Mouse (Mus musculus): ENCODE data around the gene Dnah8. TPM values are rescaled to one million over a fixed set of nuclear protein-coding genes. Genes with fewer than 3 reads are reported as not detected.
A peak's percentile ranks its signal among the peaks of the same experiment; 100 is the strongest.
"Not testable (repeated sequence)": the region's sequence is repeated elsewhere in the genome, so short reads cannot be mapped to it uniquely, and the experiment has no call there.

The Dnah8 gene
- polyA plus RNA-seq (2015; fragmentation: Nextera tagmentation; extraction: Ambion mirVana), result 0.43 TPM in 2 replicates

GRCm38 (mm10) chr17:30624132-30624531 is at the start of gene Dnah8:
TSS of gene Dnah8 (plus strand) at chr17:30624354.
- H3K36me3 ChIP-seq (ENCODE audit: insufficient read depth, low read length); H3K4me1 ChIP-seq (replicated peaks; ENCODE audit: insufficient read depth, low read length); H3K4me2 ChIP-seq (ENCODE audit: low read length); ATAC-seq (replicated peaks; ENCODE audit: low FRiP score, low read depth); H3K27ac ChIP-seq; H3K9me3 ChIP-seq (replicated peaks; ENCODE audit: low read length); DNase-seq (ENCODE audit: low spot score); H3K9ac ChIP-seq (ENCODE audit: low read depth, low read length); H3K4me3 ChIP-seq (replicated peaks; ENCODE audit: low read depth, low read length); H3K27me3 ChIP-seq (ENCODE audit: insufficient read depth, low read length): not testable (repeated sequence)
- no CpG with 5 or more reads among the region's 20 CpGs for WGBS

- H3K36me3 ChIP-seq (ENCODE audit: insufficient read depth, low read length), result no peaks in the 10 kb centered on the region
- H3K4me2 ChIP-seq (ENCODE audit: low read length), result peak overlapping the region; percentile 90
- H3K9ac ChIP-seq (ENCODE audit: low read depth, low read length), result no peak overlapping the region
- DNase-seq (ENCODE audit: low spot score) (no peak), ATAC-seq (replicated peaks; ENCODE audit: low FRiP score, low read depth) (no peak)
- no peak overlapping the region for H3K27ac ChIP-seq
- no peaks in the 10 kb centered on the region for H3K27me3 ChIP-seq (ENCODE audit: insufficient read depth, low read length)
- H3K4me1 ChIP-seq (replicated peaks; ENCODE audit: insufficient read depth, low read length), result peaks cover 30% of the 10 kb centered on the region
- WGBS, result 63% methylated on average over 8 of the region's 8 CpGs
- no peak for TF ChIP-seq CTCF (IDR thresholded peaks at IDR 0.05; ENCODE audit: low read depth)
- H3K4me3 ChIP-seq (replicated peaks; ENCODE audit: low read depth, low read length), result no peak overlapping the region
- H3K9me3 ChIP-seq (replicated peaks; ENCODE audit: low read length), result no peaks in the 10 kb centered on the region
These were observed 49.4 kb upstream of the Dnah8 start for GRCm38 (mm10) chr17:30574783-30575075.

DNA sequence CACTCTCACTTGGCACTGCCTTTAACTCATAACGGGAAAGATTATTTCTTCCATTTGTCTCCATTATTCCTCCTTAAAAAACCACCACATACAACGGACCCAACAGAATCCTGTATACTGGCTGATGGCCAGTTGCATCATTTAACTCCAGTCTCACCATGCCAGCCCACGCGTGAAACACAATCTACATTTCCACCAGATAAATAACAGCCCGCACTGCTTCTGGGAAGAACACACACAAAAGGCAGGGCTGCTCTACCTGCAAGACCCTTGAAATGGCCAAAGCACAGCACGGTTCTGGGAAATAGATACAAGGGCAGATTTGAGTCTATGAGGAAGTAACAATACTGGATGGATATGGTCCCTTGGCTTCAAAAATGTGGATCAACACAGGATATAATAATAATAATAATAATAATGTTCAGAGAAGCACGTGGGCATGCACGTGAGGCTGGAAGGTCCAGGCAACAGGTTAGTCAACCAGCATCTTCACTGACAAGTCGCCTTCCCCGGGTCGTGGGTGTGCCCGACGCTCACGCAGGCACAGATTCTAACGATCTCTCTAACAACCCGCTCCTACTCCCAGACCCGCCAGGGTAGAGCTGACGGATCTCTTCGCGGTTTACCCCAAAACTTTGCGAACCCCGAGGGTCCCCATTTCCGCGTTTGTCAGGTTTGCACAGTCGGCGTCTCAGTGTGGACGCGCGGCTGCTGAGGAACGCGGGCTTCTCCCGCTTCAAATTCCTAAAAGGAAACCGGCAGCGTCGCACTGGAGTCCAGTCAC is 48.8 kb upstream of the Dnah8 start:
- peak overlapping the region; percentile 90 for H3K4me2 ChIP-seq (ENCODE audit: low read length)
- no peaks in the 10 kb centered on the region for H3K9me3 ChIP-seq (replicated peaks; ENCODE audit: low read length)
- H3K27me3 ChIP-seq (ENCODE audit: insufficient read depth, low read length), result no peaks in the 10 kb centered on the region
- H3K4me1 ChIP-seq (replicated peaks; ENCODE audit: insufficient read depth, low read length), result peaks cover 25% of the 10 kb centered on the region
- peak overlapping the region; percentile 80 for H3K9ac ChIP-seq (ENCODE audit: low read depth, low read length)
- ATAC-seq (replicated peaks; ENCODE audit: low FRiP score, low read depth), result peak; percentile 23; the same call in 1 of the 2 replicates
- peak overlapping the region; percentile 89 for H3K27ac ChIP-seq
- no peak for TF ChIP-seq CTCF (IDR thresholded peaks at IDR 0.05; ENCODE audit: low read depth)
- no peaks in the 10 kb centered on the region for H3K36me3 ChIP-seq (ENCODE audit: insufficient read depth, low read length)
- peak overlapping the region; percentile 81 for H3K4me3 ChIP-seq (replicated peaks; ENCODE audit: low read depth, low read length)
- peak; percentile 51 for DNase-seq (ENCODE audit: low spot score)
- 4% methylated on average over 35 of the region's 35 CpGs for WGBS

DNA sequence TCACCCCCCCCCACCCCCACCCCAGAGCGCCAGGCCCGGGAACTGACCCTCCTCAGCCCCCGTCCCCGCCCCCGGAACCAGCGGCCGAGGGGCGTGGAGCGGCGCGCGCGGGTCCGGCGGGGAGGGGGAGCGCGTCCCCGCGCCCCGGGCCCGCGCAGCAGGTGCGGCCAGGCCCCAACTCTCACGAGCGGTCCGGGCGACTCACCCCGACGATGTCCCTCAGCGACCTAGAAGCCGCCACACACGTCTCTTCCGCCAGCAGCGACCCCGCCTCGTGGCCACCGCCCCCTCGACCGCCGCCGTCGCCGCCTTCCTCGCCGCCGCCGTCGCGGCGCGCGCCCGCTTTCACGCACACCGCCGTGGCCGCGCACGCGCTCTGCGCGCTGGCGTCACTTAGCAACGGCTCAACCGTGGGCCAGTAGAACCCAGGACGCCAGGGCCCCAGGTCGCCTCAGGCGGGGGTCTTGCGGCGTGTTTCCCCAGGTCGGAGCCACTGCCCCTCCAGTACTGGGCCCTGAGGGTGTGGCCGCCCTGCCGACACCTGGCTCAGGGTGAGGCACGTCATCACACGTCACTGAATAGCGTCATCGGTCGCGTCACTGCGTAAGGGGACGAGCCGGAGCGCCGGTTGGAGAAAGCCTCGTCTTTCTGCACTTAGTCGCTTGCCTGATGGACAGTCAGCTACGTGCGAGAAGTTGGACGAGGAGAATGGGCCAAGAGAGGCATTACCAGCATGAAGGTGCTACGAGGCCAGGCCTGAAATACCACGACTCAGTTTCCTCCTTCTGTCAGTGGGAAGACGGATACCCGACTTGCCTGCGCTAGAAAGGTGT is 48.0 kb upstream of the Dnah8 start, which contains the start of gene Btbd9:
TSS of gene Btbd9 (minus strand) at position 548 of the 833 bp plus-strand sequence.
- Histone ChIP-seq H3K36me3 (ENCODE audit: insufficient read depth, low read length) (no peaks in the 10 kb centered on the region), H3K9me3 (replicated peaks; ENCODE audit: low read length) (no peaks in the 10 kb centered on the region), H3K9ac (ENCODE audit: low read depth, low read length) (peak within 1 kb of the TSS; percentile 80), H3K4me1 (replicated peaks; ENCODE audit: insufficient read depth, low read length) (peaks cover 18% of the 10 kb centered on the region), H3K4me2 (ENCODE audit: low read length) (peak within 1 kb of the TSS; percentile 90), H3K27me3 (ENCODE audit: insufficient read depth, low read length) (no peaks in the 10 kb centered on the region), H3K27ac (peak within 1 kb of the TSS; percentile 89), H3K4me3 (replicated peaks; ENCODE audit: low read depth, low read length) (peak within 1 kb of the TSS; percentile 81)
- ATAC-seq (replicated peaks; ENCODE audit: low FRiP score, low read depth), result peak; percentile 87
- DNase-seq (ENCODE audit: low spot score), result peak; percentile 89
- no peak for TF ChIP-seq CTCF (IDR thresholded peaks at IDR 0.05; ENCODE audit: low read depth)
- under 1% methylated on average over 61 of the region's 94 CpGs for WGBS

- peaks cover 18% of the 10 kb centered on the region for H3K4me1 ChIP-seq (replicated peaks; ENCODE audit: insufficient read depth, low read length)
- WGBS, result 58% methylated on average over 12 of the region's 12 CpGs
- DNase-seq (ENCODE audit: low spot score) (peak; percentile 8), ATAC-seq (replicated peaks; ENCODE audit: low FRiP score, low read depth) (no peak)
- H3K9me3 ChIP-seq (replicated peaks; ENCODE audit: low read length), result no peaks in the 10 kb centered on the region
- H3K36me3 ChIP-seq (ENCODE audit: insufficient read depth, low read length), result no peaks in the 10 kb centered on the region
- TF ChIP-seq CTCF (IDR thresholded peaks at IDR 0.05; ENCODE audit: low read depth), result no peak
- peak overlapping the region; percentile 80 for H3K9ac ChIP-seq (ENCODE audit: low read depth, low read length)
- H3K4me2 ChIP-seq (ENCODE audit: low read length), result peak overlapping the region; percentile 90
- no peaks in the 10 kb centered on the region for H3K27me3 ChIP-seq (ENCODE audit: insufficient read depth, low read length)
- no peak overlapping the region for H3K27ac ChIP-seq
- peak overlapping the region; percentile 81 for H3K4me3 ChIP-seq (replicated peaks; ENCODE audit: low read depth, low read length)
These were observed 47.2 kb upstream of the Dnah8 start for GRCm38 (mm10) chr17:30576946-30577345.

DNA sequence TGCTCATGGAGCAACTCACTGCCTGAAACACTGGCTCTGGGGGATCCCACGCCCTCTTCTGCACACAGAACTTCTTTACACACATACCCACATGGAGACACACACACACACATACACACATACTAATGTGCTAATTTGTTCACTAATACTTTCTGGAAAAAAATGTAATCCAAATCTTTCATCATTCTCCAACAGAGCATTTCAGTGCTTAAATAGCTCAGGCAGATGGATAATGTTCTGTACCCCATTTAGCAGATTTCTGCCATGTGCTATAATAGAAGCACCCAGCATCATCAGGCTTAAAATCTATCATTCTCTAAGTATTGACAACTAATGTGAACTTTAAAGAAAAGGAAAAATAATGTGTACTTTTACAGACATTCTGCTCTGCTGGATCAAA is 43.4 kb upstream of the Dnah8 start:
- 69% methylated on average over 1 of the region's 1 CpGs for WGBS

More for the DNA sequence above, 43.4 kb upstream of the Dnah8 start:
- Histone ChIP-seq H3K4me1 (replicated peaks; ENCODE audit: insufficient read depth, low read length) (0 out of 2 replicates have a peak, but pooled peaks cover 6% of the 10 kb centered on the region), H3K36me3 (ENCODE audit: insufficient read depth, low read length) (no peaks in the 10 kb centered on the region), H3K4me2 (ENCODE audit: low read length) (no peak overlapping the region), H3K4me3 (replicated peaks; ENCODE audit: low read depth, low read length) (no peak overlapping the region), H3K27ac (no peak overlapping the region), H3K9ac (ENCODE audit: low read depth, low read length) (no peak overlapping the region), H3K9me3 (replicated peaks; ENCODE audit: low read length) (no peaks in the 10 kb centered on the region), H3K27me3 (ENCODE audit: insufficient read depth, low read length) (no peaks in the 10 kb centered on the region)
- ATAC-seq (replicated peaks; ENCODE audit: low FRiP score, low read depth) (no peak), DNase-seq (ENCODE audit: low spot score) (no peak)
- no peak for TF ChIP-seq CTCF (IDR thresholded peaks at IDR 0.05; ENCODE audit: low read depth)
